Mouse (Mus musculus): ENCODE results near the gene Cntn5.

GRCm38 (mm10) chr9:9882779-9883383, 1021.7 kb downstream of the Cntn5 start:
- TF ChIP-seq POLR2A (IDR thresholded peaks at IDR 0.05; ENCODE audit: insufficient read length, low read depth) (no peak), POLR2AphosphoS2 (IDR thresholded peaks at IDR 0.05; ENCODE audit: insufficient read length, low read depth) (no peak), MAX (IDR thresholded peaks at IDR 0.05; ENCODE audit: low read depth) (no peak), REST (IDR thresholded peaks at IDR 0.05; ENCODE audit: insufficient read depth, insufficient read length) (no peak), TCF3 (IDR thresholded peaks at IDR 0.05; ENCODE audit: insufficient read length, low read depth) (no peak), MYOG (IDR thresholded peaks at IDR 0.05; ENCODE audit: control insufficient read depth in 1 of 3, insufficient read depth in 1 of 3, insufficient read length in 2 of 3, low read depth in 2 of 3) (no peak), CEBPB (IDR thresholded peaks at IDR 0.05; ENCODE audit: insufficient read depth, poor library complexity, severe bottlenecking) (no peak), MYOD1 (IDR thresholded peaks at IDR 0.05; ENCODE audit: control insufficient read depth in 1 of 3, insufficient read length in 2 of 3, low read depth in 2 of 3) (no peak), USF1 (IDR thresholded peaks at IDR 0.05; ENCODE audit: low read depth) (no peak), SRF (IDR thresholded peaks at IDR 0.05; ENCODE audit: control insufficient read depth, insufficient read length, low read depth) (no peak), TCF12 (IDR thresholded peaks at IDR 0.05; ENCODE audit: insufficient read depth, poor library complexity, severe bottlenecking) (no peak), E2F4 (IDR thresholded peaks at IDR 0.05; ENCODE audit: insufficient read depth) (no peak)

All from myocyte (in vitro differentiated cells).